Mouse (Mus musculus) testis, adult 2 months (tissue): ENCODE results near the gene Ppp1r9a.

ENCODE experiments used
- CTCF ChIP-seq: fragments of 200-500 bp; IDR thresholded peaks from 2 replicates; pipeline ENCODE4 v1.5.1; 2012; ENCODE audit warnings: low read depth, mild to moderate bottlenecking, inconsistent platforms, low read length, moderate library complexity; ENCODE audit not compliant: control insufficient read depth, insufficient read depth, insufficient replicate concordance
- POLR2A ChIP-seq: fragments of 200-500 bp; IDR thresholded peaks from 2 replicates; pipeline ENCODE4 v1.6.1; 2012; ENCODE audit warnings: low read depth, mild to moderate bottlenecking, inconsistent platforms, low read length, moderate library complexity; ENCODE audit not compliant: control insufficient read depth

- TF ChIP-seq CTCF (no peak), POLR2A (no peak)
Observed at GRCm38 (mm10) chr6:5119181-5119910, 216.6 kb downstream of the Ppp1r9a start.
